Mouse (Mus musculus) CH12.LX (cell line): ENCODE measurements around the gene Frmd4a. TPM values are rescaled to one million over a fixed set of nuclear protein-coding genes. Genes with fewer than 3 reads are reported as not detected.
"Not testable (repeated sequence)": the region's sequence is repeated elsewhere in the genome, so short reads cannot be mapped to it uniquely, and the experiment has no call there.

Source experiments
- DNase-seq: peaks from one replicate; pipeline ENCODE4 v3.0.0-alpha.2; 2013; ENCODE audit errors: extremely low read depth
- H3K27ac ChIP-seq: 2 replicates; pipeline ENCODE4 v1.5.1; 2012; ENCODE audit warnings: low read depth, mild to moderate bottlenecking, control low read depth, moderate library complexity; ENCODE audit not compliant: insufficient read depth
- H3K27me3 ChIP-seq: replicated peaks from 2 replicates; pipeline ENCODE3; 2012; ENCODE audit warnings: inconsistent platforms
- H3K36me3 ChIP-seq, 2 experiments: replicated peaks in 1 of 2; 2 replicates each; pipeline versions ENCODE3 to v1.6.1; 2012; ENCODE audit warnings: inconsistent platforms in 1 of 2, low read length in 1 of 2, mild to moderate bottlenecking in 1 of 2, mixed read lengths in 1 of 2, moderate library complexity in 1 of 2; ENCODE audit not compliant: control insufficient read depth in 1 of 2, insufficient read depth in 1 of 2
- H3K4me1 ChIP-seq, 2 experiments: 2 replicates each; pipeline ENCODE4 v1.6.1; 2012; ENCODE audit warnings: inconsistent platforms in 1 of 2, moderate library complexity in 1 of 2; ENCODE audit not compliant: insufficient read depth in 2 of 2, control insufficient read depth in 1 of 2
- H3K4me2 ChIP-seq: 2 replicates; pipeline ENCODE4 v1.6.1; 2012; ENCODE audit warnings: low read depth, mild to moderate bottlenecking, control low read depth; ENCODE audit not compliant: poor library complexity, insufficient read depth, severe bottlenecking
- H3K4me3 ChIP-seq, 3 experiments: fragments of 150-350 bp in 1 of 3; sonication (generic) in 1 of 3; replicated peaks in 1 of 3; 2 replicates each; pipeline versions ENCODE3 to v1.5.1; 2011 to 2012; ENCODE audit warnings: low read depth in 2 of 3, low read length in 2 of 3, mild to moderate bottlenecking in 2 of 3, moderate library complexity in 2 of 3, control low read depth in 1 of 3, improper control_type of control experiment in 1 of 3, inconsistent platforms in 1 of 3, mixed read lengths in 1 of 3; ENCODE audit not compliant: poor library complexity in 1 of 3
- H3K79me2 ChIP-seq: replicated peaks from 2 replicates; pipeline ENCODE4 v1.6.1; 2012; ENCODE audit warnings: mild to moderate bottlenecking, moderate library complexity; ENCODE audit not compliant: control insufficient read depth, poor library complexity, insufficient read depth, severe bottlenecking; ENCODE audit errors: extremely low read depth
- H3K9ac ChIP-seq: 2 replicates; pipeline ENCODE4 v1.6.1; 2012; ENCODE audit warnings: low read depth, mild to moderate bottlenecking, control low read depth, moderate library complexity; ENCODE audit not compliant: insufficient read depth
- H3K9me3 ChIP-seq: replicated peaks from 2 replicates; pipeline ENCODE3; 2012; ENCODE audit warnings: low read length, inconsistent platforms, mixed read lengths
- BHLHE40 ChIP-seq: IDR thresholded peaks from 2 replicates; pipeline ENCODE4 v1.6.1; 2011; ENCODE audit warnings: mild to moderate bottlenecking, low read depth, low read length, improper control_type of control experiment
- CHD1 ChIP-seq: IDR thresholded peaks from 2 replicates; pipeline ENCODE4 v1.6.1; 2012; ENCODE audit warnings: low read depth, low read length, improper control_type of control experiment, inconsistent platforms
- E2F4 ChIP-seq: IDR thresholded peaks from 2 replicates; pipeline ENCODE4 v1.6.1; 2011; ENCODE audit warnings: low read depth, low read length, improper control_type of control experiment; ENCODE audit not compliant: insufficient replicate concordance
- ETS1 ChIP-seq: conservative IDR thresholded peaks from 2 replicates; pipeline ENCODE4 v1.6.1; 2012; ENCODE audit warnings: low read depth, mild to moderate bottlenecking, inconsistent platforms, low read length, improper control_type of control experiment, moderate library complexity
- HCFC1 ChIP-seq: IDR thresholded peaks from 2 replicates; pipeline ENCODE4 v1.6.1; 2012; ENCODE audit warnings: low read depth, mild to moderate bottlenecking, inconsistent platforms, low read length, improper control_type of control experiment
- IRF4 ChIP-seq: IDR thresholded peaks from 2 replicates; pipeline ENCODE4 v1.6.1; 2014; ENCODE audit warnings: low read depth, mild to moderate bottlenecking, inconsistent platforms, low read length, improper control_type of control experiment
- JUND ChIP-seq: conservative IDR thresholded peaks from 2 replicates; pipeline ENCODE4 v1.6.1; 2011; ENCODE audit warnings: low read depth, low read length, improper control_type of control experiment
- MAX ChIP-seq: IDR thresholded peaks from 2 replicates; pipeline ENCODE4 v1.6.1; 2011; ENCODE audit warnings: low read length, improper control_type of control experiment
- MEF2A ChIP-seq: IDR thresholded peaks from 2 replicates; pipeline ENCODE4 v1.6.1; 2014; ENCODE audit warnings: low read depth, mild to moderate bottlenecking, inconsistent platforms, low read length, improper control_type of control experiment, borderline replicate concordance
- MXI1 ChIP-seq: IDR thresholded peaks from 2 replicates; pipeline ENCODE4 v1.6.1; 2011; ENCODE audit warnings: mild to moderate bottlenecking, low read depth, low read length, improper control_type of control experiment
- NRF1 ChIP-seq: IDR thresholded peaks from 2 replicates; pipeline ENCODE4 v1.6.1; 2014; ENCODE audit warnings: low read depth, mild to moderate bottlenecking, inconsistent platforms, low read length, improper control_type of control experiment, moderate library complexity
- PAX5 ChIP-seq: IDR thresholded peaks from 2 replicates; pipeline ENCODE4 v1.6.1; 2012; ENCODE audit warnings: low read length, inconsistent platforms, mixed read lengths
- POLR2A ChIP-seq: IDR thresholded peaks from 2 replicates; pipeline ENCODE4 v1.6.1; 2011; ENCODE audit warnings: low read depth, mild to moderate bottlenecking, improper control_type of control experiment, low read length
- RAD21 ChIP-seq: IDR thresholded peaks from 2 replicates; pipeline ENCODE4 v1.6.1; 2011; ENCODE audit warnings: low read depth, mild to moderate bottlenecking, low read length, improper control_type of control experiment, moderate library complexity
- SMC3 ChIP-seq: IDR thresholded peaks from 2 replicates; pipeline ENCODE4 v1.6.1; 2011; ENCODE audit warnings: low read depth, low read length, improper control_type of control experiment
- TBP ChIP-seq: conservative IDR thresholded peaks from 2 replicates; pipeline ENCODE4 v1.6.1; 2011; ENCODE audit warnings: low read depth, low read length, improper control_type of control experiment
- TCF12 ChIP-seq: IDR thresholded peaks from 2 replicates; pipeline ENCODE4 v1.6.1; 2014; ENCODE audit warnings: low read depth, mild to moderate bottlenecking, inconsistent platforms, low read length, improper control_type of control experiment
- UBTF ChIP-seq: IDR thresholded peaks from 2 replicates; pipeline ENCODE4 v1.6.1; 2012; ENCODE audit warnings: low read depth, mild to moderate bottlenecking, inconsistent platforms, low read length, improper control_type of control experiment, moderate library complexity
- USF2 ChIP-seq: conservative IDR thresholded peaks from 2 replicates; pipeline ENCODE4 v1.6.1; 2011; ENCODE audit warnings: low read depth, low read length, improper control_type of control experiment
- ZC3H11A ChIP-seq: IDR thresholded peaks from 2 replicates; pipeline ENCODE4 v1.6.1; 2012; ENCODE audit warnings: low read depth, mild to moderate bottlenecking, inconsistent platforms, low read length, improper control_type of control experiment
- ZMIZ1 ChIP-seq: IDR thresholded peaks from 2 replicates; pipeline ENCODE4 v1.6.1; 2012; ENCODE audit warnings: low read depth, mild to moderate bottlenecking, inconsistent platforms, low read length, improper control_type of control experiment
- dilution Hi-C: fragments of 300-500 bp; cut with MboI; formaldehyde crosslinking; loops from 2 replicates; pipeline ENCODE4 v1.14.3; 2020; ENCODE audit warnings: low sequenced_read_pairs; ENCODE audit not compliant: extremely low pct_unique_long_range_greater_than_20kb, extremely low pct_ligation_motif_present
- in situ Hi-C: fragments of 300-500 bp; cut with MboI; formaldehyde crosslinking; loops from 3 replicates; pipeline ENCODE4 v1.14.3; 2019; ENCODE audit warnings: low sequenced_read_pairs, low pct_ligation_motif_present, low pct_unique_long_range_greater_than_20kb, mixed read lengths
- polyA plus RNA-seq: library from polyadenylated mRNA; unstranded; fragments of >175 nt; gene quantifications from 2 replicates; pipeline ENCODE4 v1.2.1, GENCODE M21; 2012; ENCODE audit warnings: low read depth; ENCODE audit not compliant: insufficient read length
- total RNA-seq, 2 experiments: library from RNA; depleted of rRNA; stranded (reverse); fragments of 300-350 nt in 1 of 2; fragments of >200 nt in 1 of 2; gene quantifications; 2 replicates each; pipeline ENCODE4 v1.2.3; 2012 to 2014

The Frmd4a gene
- total and polyA plus RNA-seq, 3 experiments = 0.13 to 2.0 (median 0.32) TPM

DNA sequence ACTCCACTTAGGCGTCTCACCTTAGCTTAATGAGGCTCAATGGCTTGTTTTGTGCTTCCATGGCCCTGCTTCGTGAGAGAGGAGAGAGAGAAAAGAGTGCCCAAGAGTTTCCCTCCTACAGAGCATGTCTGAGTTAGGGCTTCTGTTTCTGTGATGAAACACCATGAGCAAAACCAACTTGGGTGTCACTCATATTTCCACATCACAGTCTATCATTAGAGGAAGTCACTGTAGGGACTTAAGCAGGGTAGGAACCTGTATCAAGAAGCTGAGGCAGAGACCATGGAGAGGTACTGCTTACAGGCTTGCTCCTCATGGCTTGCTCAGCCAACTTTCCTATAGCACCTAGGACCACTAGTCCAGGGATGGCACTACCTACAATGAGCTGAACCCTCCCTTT is 238.7 kb downstream of the Frmd4a start:
- TF ChIP-seq PAX5 (no peak), TBP (no peak), E2F4 (no peak), UBTF (no peak)
- H3K9me3 ChIP-seq = no peaks in the 10 kb centered on the region
- in situ Hi-C loops = no loop called here
- no peak for DNase-seq
- no peaks in the 10 kb centered on the region for H3K36me3 ChIP-seq
- no peak overlapping the region for H3K27ac ChIP-seq
- H3K4me2 ChIP-seq = no peak overlapping the region
- no peak overlapping the region for H3K4me3 ChIP-seq
- no peaks in the 10 kb centered on the region for H3K27me3 ChIP-seq
- H3K4me1 ChIP-seq = no peaks in the 10 kb centered on the region
- H3K79me2 ChIP-seq = no peaks in the 10 kb centered on the region
- dilution Hi-C loops = no loop called here
- H3K9ac ChIP-seq = no peak overlapping the region

GRCm38 (mm10) chr2:4257604-4258003 is 240.1 kb downstream of the Frmd4a start:
- DNase-seq = no peak
- in situ Hi-C loops (no loop called here), dilution Hi-C loops (no loop called here)
- no peaks in the 10 kb centered on the region for H3K36me3 ChIP-seq
- H3K9ac ChIP-seq = no peak overlapping the region
- H3K9me3 ChIP-seq = no peaks in the 10 kb centered on the region
- no peak overlapping the region for H3K4me3 ChIP-seq
- H3K27me3 ChIP-seq = no peaks in the 10 kb centered on the region
- no peaks in the 10 kb centered on the region for H3K79me2 ChIP-seq
- no peaks in the 10 kb centered on the region for H3K4me1 ChIP-seq
- H3K4me2 ChIP-seq = no peak overlapping the region
- TF ChIP-seq ZC3H11A (no peak), MXI1 (no peak), NRF1 (no peak), BHLHE40 (no peak), RAD21 (no peak), CHD1 (no peak), TCF12 (no peak), TBP (no peak), SMC3 (no peak), USF2 (no peak), MEF2A (no peak), POLR2A (no peak), PAX5 (no peak), HCFC1 (no peak), IRF4 (no peak), ETS1 (no peak), JUND (no peak), MAX (no peak), ZMIZ1 (no peak)
- no peak overlapping the region for H3K27ac ChIP-seq

- H3K36me3 ChIP-seq, DNase-seq, in situ Hi-C loops, H3K4me2 ChIP-seq, H3K9me3 ChIP-seq, H3K4me3 ChIP-seq, H3K79me2 ChIP-seq, H3K9ac ChIP-seq, H3K27ac ChIP-seq, H3K27me3 ChIP-seq, H3K4me1 ChIP-seq, dilution Hi-C loops: not testable (repeated sequence)
These were observed 241.3 kb downstream of the Frmd4a start for GRCm38 (mm10) chr2:4258803-4259202.
